Mouse (Mus musculus): ENCODE results near the gene Lrrc8a.

Gene Lrrc8a

DNA sequence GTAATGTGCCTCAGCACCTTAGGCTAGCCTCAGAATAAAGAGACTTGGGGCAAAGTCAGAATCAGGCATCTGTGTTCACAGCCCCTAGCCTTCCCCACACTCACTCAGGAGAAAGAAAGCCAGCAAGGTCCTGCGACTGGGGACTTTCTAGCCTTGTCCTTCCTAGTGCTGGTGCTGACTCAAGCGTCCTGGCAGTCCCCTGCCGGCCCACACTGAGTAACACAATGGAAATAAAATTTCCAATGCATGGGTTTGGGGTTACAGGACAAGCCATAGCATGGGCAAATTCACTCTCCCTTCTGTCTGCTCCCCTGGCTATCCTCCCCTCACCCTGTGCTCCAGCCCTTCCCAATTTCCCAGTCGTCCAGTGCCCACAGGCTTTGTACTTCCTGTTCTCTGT, 30.9 kb downstream of the Lrrc8a start:
- H3K4me3 ChIP-seq (replicated peaks; ENCODE audit: low read length) = no peak overlapping the region
- H3K36me3 ChIP-seq (ENCODE audit: insufficient read depth, low read length) = peaks cover 18% of the 10 kb centered on the region
- H3K9me3 ChIP-seq (ENCODE audit: low read length) = no peaks in the 10 kb centered on the region
- no peak for TF ChIP-seq NANOG (IDR thresholded peaks at IDR 0.05; ENCODE audit: borderline replicate concordance, low read length)
- TF ChIP-seq CTCF (conservative IDR thresholded peaks at IDR 0.05; ENCODE audit: low read length) = no peak
- peaks cover 57% of the 10 kb centered on the region for H3K4me1 ChIP-seq (replicated peaks; ENCODE audit: low read depth, low read length)
- no peaks in the 10 kb centered on the region for H3K27me3 ChIP-seq (ENCODE audit: insufficient read depth, low read length)

DNA sequence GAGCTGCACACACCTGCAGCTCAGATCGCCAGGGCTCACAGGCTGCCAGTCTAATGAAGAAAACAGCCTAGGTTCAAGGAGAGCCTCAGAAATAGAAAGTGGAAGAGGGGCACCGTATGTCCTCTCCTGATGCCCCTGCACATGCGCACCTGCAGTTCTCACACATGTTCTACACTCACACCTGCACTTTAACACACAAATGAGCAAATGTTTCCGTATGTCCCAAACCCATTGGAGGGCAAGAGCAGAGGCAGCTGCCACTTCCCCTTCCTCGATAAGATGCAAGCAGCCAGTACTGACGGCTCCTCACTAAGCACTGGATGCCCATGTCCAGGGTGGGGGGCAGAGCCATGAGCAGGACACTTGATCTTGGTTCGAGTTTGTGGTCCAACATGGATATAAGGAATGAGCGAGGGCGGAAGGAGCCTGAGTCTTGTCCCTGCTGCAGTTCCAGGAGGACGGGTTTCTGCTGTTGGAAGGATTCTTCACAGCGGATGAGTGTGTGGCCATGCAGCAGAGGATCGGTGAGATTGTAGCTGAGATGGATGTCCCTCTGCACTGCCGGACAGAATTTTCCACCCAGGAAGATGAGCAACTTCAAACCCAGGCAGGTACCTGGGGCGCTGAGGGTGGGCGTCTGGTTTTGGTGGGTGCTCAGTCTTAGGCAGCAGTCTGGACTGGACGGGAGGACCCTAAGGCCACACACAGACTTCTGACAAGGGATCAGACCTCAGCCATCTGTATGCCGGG, 31.9 kb downstream of the Lrrc8a start:
- H3K36me3 ChIP-seq (ENCODE audit: insufficient read depth, low read length) = peaks cover 8% of the 10 kb centered on the region; the same call in 1 of the 2 replicates
- peaks cover 47% of the 10 kb centered on the region for H3K4me1 ChIP-seq (replicated peaks; ENCODE audit: low read depth, low read length)
- H3K4me3 ChIP-seq (replicated peaks; ENCODE audit: low read length) = no peak overlapping the region
- TF ChIP-seq POU5F1 (IDR thresholded peaks at IDR 0.05; ENCODE audit: borderline replicate concordance, low read length) (no peak), NANOG (IDR thresholded peaks at IDR 0.05; ENCODE audit: borderline replicate concordance, low read length) (no peak), CTCF (conservative IDR thresholded peaks at IDR 0.05; ENCODE audit: low read length) (no peak)
- H3K9me3 ChIP-seq (ENCODE audit: low read length) = no peaks in the 10 kb centered on the region
- H3K27me3 ChIP-seq (ENCODE audit: insufficient read depth, low read length) = no peaks in the 10 kb centered on the region

DNA sequence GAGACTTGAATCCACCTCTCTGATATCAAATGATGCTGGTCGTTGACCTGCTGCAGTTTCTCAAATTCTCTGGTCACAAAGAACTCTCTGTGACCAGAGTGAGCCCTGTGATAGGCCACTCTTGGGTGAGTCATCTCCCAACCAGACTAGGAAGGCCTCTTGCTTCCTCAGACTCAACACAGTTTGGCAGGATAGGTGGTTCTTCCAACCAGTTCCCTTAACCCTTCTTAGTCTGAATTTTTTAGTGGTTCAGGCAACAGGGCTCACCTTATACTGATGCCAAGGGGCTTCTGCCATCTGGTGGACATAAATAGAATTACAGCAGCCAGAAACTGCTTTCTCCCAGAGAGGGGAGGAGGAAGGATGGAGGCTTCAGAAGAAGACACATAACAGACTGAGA, 32.6 kb downstream of the Lrrc8a start:
- TF ChIP-seq POU5F1 (IDR thresholded peaks at IDR 0.05; ENCODE audit: borderline replicate concordance, low read length) (no peak), CTCF (conservative IDR thresholded peaks at IDR 0.05; ENCODE audit: low read length) (peak; percentile 100), NANOG (IDR thresholded peaks at IDR 0.05; ENCODE audit: borderline replicate concordance, low read length) (no peak)
- H3K36me3 ChIP-seq (ENCODE audit: insufficient read depth, low read length) = 0 out of 2 replicates have a peak, but pooled peaks cover under 1% of the 10 kb centered on the region
- H3K4me3 ChIP-seq (replicated peaks; ENCODE audit: low read length) = no peak overlapping the region
- no peaks in the 10 kb centered on the region for H3K9me3 ChIP-seq (ENCODE audit: low read length)
- peaks cover 40% of the 10 kb centered on the region for H3K4me1 ChIP-seq (replicated peaks; ENCODE audit: low read depth, low read length)
- no peaks in the 10 kb centered on the region for H3K27me3 ChIP-seq (ENCODE audit: insufficient read depth, low read length)

DNA sequence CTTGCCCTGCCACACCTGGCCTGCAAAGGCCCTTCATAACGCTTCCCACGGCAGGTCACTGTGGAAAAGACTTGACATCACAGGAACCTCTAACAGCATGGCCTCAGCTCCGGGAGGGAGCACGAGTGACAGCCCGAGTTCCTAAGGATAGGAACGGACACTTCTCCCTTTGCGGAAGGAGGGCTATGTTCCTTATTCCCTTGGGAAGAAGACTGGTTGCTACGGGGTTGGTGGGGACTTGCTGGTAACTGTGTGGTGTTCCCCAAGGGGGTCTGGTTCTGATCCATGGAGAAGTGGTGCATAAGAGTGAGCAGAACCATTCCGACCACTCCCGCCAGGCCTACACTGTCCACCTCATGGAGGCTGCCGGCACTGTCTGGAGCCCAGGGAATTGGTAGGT, 43.2 kb downstream of the Lrrc8a start, which contains the start of gene Gm28038:
Gm28038 (plus strand) TSS at position 301 of the 400 bp plus-strand sequence.
- Histone ChIP-seq H3K27me3 (ENCODE audit: insufficient read depth, low read length) (no peaks in the 10 kb centered on the region), H3K4me3 (replicated peaks; ENCODE audit: low read length) (no peak within 1 kb of the TSS), H3K4me1 (replicated peaks; ENCODE audit: low read depth, low read length) (peaks cover 24% of the 10 kb centered on the region), H3K9me3 (ENCODE audit: low read length) (no peaks in the 10 kb centered on the region), H3K36me3 (ENCODE audit: insufficient read depth, low read length) (peaks cover 20% of the 10 kb centered on the region)
- TF ChIP-seq NANOG (IDR thresholded peaks at IDR 0.05; ENCODE audit: borderline replicate concordance, low read length) (no peak), CTCF (conservative IDR thresholded peaks at IDR 0.05; ENCODE audit: low read length) (no peak), POU5F1 (IDR thresholded peaks at IDR 0.05; ENCODE audit: borderline replicate concordance, low read length) (no peak)

DNA sequence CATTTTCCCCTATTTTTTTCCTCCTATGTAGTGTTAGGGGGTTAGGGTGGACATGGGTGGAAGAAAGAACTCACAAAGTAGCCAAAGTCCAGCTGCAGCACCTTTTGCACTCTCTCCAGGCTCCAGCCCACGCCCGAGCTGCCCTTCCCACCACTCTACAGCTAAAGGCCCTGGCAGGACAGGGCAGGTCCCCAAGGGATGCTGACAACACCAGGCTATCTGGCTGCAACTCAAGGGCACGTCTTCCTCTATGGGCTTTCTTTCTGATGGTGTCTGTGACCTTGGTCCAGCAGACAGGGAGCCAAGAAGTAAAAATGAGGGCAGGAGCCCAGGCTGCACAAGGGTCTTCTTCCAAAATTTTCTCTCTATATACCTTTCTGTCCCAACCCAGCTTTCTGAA, 44.1 kb downstream of the Lrrc8a start:
- no peak for TF ChIP-seq POU5F1 (IDR thresholded peaks at IDR 0.05; ENCODE audit: borderline replicate concordance, low read length)
- no peak for TF ChIP-seq CTCF (conservative IDR thresholded peaks at IDR 0.05; ENCODE audit: low read length)
- no peak for TF ChIP-seq NANOG (IDR thresholded peaks at IDR 0.05; ENCODE audit: borderline replicate concordance, low read length)
- no peak overlapping the region for H3K4me3 ChIP-seq (replicated peaks; ENCODE audit: low read length)
- H3K9me3 ChIP-seq (ENCODE audit: low read length) = no peaks in the 10 kb centered on the region
- peaks cover 20% of the 10 kb centered on the region for H3K36me3 ChIP-seq (ENCODE audit: insufficient read depth, low read length)
- no peaks in the 10 kb centered on the region for H3K27me3 ChIP-seq (ENCODE audit: insufficient read depth, low read length)
- peaks cover 24% of the 10 kb centered on the region for H3K4me1 ChIP-seq (replicated peaks; ENCODE audit: low read depth, low read length)

DNA sequence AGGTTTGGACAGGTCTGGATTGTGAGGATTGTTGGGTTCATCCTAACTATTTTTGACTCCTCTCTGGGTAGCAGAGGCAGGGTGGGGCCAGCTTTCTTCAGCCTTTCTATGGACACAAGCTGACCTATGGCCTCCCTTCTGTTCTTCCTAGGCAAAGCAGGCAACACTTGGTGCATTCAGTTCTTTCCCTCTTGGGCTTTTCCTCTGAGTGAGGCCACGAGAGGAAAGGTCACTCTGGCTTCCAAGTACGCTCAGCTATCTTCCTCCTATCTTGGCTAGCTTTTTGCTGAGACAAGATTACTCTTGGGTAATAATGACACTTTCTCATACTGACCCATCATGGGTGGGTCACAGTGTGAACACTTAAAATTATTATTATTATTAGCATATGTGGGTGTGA, 45.7 kb downstream of the Lrrc8a start:
- Histone ChIP-seq H3K9me3 (ENCODE audit: low read length) (no peaks in the 10 kb centered on the region), H3K4me3 (replicated peaks; ENCODE audit: low read length) (no peak overlapping the region), H3K36me3 (ENCODE audit: insufficient read depth, low read length) (peaks cover 20% of the 10 kb centered on the region), H3K27me3 (ENCODE audit: insufficient read depth, low read length) (no peaks in the 10 kb centered on the region), H3K4me1 (replicated peaks; ENCODE audit: low read depth, low read length) (peaks cover 36% of the 10 kb centered on the region)
- no peak for TF ChIP-seq NANOG (IDR thresholded peaks at IDR 0.05; ENCODE audit: borderline replicate concordance, low read length)
- no peak for TF ChIP-seq POU5F1 (IDR thresholded peaks at IDR 0.05; ENCODE audit: borderline replicate concordance, low read length)
- TF ChIP-seq CTCF (conservative IDR thresholded peaks at IDR 0.05; ENCODE audit: low read length) = no peak

DNA sequence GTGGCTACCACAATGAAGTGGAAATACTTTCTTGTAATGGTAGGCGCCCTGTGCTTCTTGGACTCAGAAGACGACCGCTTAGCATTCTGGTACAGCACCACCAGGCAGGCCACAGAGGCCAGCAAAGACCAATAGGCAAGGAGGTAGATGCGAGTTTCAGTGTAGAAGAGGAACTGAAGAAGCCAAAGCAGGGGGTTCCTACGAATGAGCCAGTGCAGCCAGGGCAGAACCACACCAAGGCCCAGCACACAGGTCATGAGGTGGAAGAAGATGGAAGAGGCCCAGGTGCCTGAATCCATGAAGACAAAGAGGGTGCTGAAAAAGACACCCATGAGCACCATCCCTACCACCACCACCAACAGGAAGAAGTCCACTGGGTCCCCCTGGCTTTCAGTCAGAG, 47.5 kb downstream of the Lrrc8a start:
- Histone ChIP-seq H3K36me3 (ENCODE audit: insufficient read depth, low read length) (peaks cover 29% of the 10 kb centered on the region), H3K9me3 (ENCODE audit: low read length) (no peaks in the 10 kb centered on the region), H3K27me3 (ENCODE audit: insufficient read depth, low read length) (no peaks in the 10 kb centered on the region), H3K4me1 (replicated peaks; ENCODE audit: low read depth, low read length) (peaks cover 41% of the 10 kb centered on the region), H3K4me3 (replicated peaks; ENCODE audit: low read length) (peak overlapping the region; percentile 99)
- no peak for TF ChIP-seq NANOG (IDR thresholded peaks at IDR 0.05; ENCODE audit: borderline replicate concordance, low read length)

DNA sequence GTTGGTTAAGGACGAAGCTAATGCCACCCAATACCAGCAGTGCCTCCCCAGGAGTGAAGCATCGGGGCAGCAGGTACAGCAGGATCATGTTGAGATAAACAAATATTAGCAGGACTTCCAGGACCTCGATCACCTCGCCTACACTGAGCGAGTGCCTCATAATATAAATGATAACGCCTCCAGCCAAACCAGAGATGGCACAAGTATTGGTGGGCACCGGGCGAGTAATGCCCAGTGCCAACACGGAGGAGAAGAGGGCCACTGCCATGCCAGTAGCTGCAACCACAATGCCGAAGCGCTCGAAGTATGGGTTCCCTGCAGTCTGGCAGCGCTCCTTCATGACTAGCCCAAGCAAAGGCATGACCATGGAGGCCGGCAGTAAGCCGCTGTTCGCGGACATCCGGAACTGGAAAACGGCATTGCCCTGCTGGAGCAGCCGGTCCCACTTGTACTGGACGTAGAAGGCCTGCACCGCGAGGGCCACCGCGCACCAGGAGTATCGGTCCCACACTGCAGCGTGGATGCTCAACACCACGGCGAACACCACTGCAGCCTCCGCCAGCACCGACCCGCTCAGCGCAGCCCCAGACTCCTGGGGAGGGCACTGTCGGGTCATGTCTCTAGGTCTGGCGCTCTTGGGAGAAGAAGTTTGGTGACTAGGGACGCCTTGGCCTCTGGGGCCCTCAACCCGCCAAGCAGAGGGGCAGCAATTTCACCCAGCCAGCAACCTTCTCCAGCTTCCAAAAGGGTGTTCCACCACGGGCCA, 48.1 kb downstream of the Lrrc8a start:
- Histone ChIP-seq H3K27me3 (ENCODE audit: insufficient read depth, low read length) (no peaks in the 10 kb centered on the region), H3K36me3 (ENCODE audit: insufficient read depth, low read length) (peaks cover 35% of the 10 kb centered on the region), H3K4me3 (replicated peaks; ENCODE audit: low read length) (peak overlapping the region; percentile 99), H3K9me3 (ENCODE audit: low read length) (no peaks in the 10 kb centered on the region), H3K4me1 (replicated peaks; ENCODE audit: low read depth, low read length) (peaks cover 41% of the 10 kb centered on the region)
- TF ChIP-seq CTCF (conservative IDR thresholded peaks at IDR 0.05; ENCODE audit: low read length) (no peak), POU5F1 (IDR thresholded peaks at IDR 0.05; ENCODE audit: borderline replicate concordance, low read length) (no peak), NANOG (IDR thresholded peaks at IDR 0.05; ENCODE audit: borderline replicate concordance, low read length) (no peak)

Measured in E14TG2a.4 (cell line).